ENCODE assay signal across 10 mouse cellular contexts in genomic region chr3:58485883-58486282, GRCm38 (mm10). TPM values are rescaled to one million over a fixed set of nuclear protein-coding genes. Genes with fewer than 3 reads are reported as not detected.
A peak's percentile ranks its signal among the peaks of the same experiment; 100 is the strongest.
DNase-seq lines count a peak whose midpoint lies in the region; ATAC-seq and TF ChIP-seq lines count a peak whose summit lies in the region.
"Had no signal": no experiment of that assay in that cellular context is flagged by ENCODE, and none has a peak within 500 bp of the region (broad histone marks: within the 10 kb centered on the region; RNA-seq: fewer than 3 reads in every experiment).

No protein-coding gene starts in this region.

- H3K27ac ChIP-seq in kidney, postnatal 0 days, result no peak overlapping the region
- H3K27ac ChIP-seq: lung, embryonic 15.5 days had no signal

- WGBS in kidney, postnatal 0 days, result 73% methylated on average over 7 of the region's 7 CpGs

- H3K4me3 ChIP-seq in kidney, postnatal 0 days (replicated peaks; ENCODE audit: low read depth, low read length), result no peak overlapping the region
- H3K4me3 ChIP-seq: lung, embryonic 15.5 days had no signal

- H3K9me3 ChIP-seq in kidney, postnatal 0 days (replicated peaks; ENCODE audit: low read length), result no peaks in the 10 kb centered on the region
- H3K9me3 ChIP-seq: lung, embryonic 15.5 days had no signal

- H3K36me3 ChIP-seq in kidney, postnatal 0 days (ENCODE audit: insufficient read depth, low read length), result no peaks in the 10 kb centered on the region
- H3K36me3 ChIP-seq: lung, embryonic 15.5 days had no signal

- no peaks in the 10 kb centered on the region for H3K4me1 ChIP-seq in kidney, postnatal 0 days (replicated peaks; ENCODE audit: insufficient read depth, low read length)
- H3K4me1 ChIP-seq: lung, embryonic 15.5 days had no signal

- peak; percentile 48; the same call in 1 of the 2 replicates for TF ChIP-seq CTCF in kidney, postnatal 0 days (IDR thresholded peaks at IDR 0.05; ENCODE audit: low read depth)

- H3K27me3 ChIP-seq in kidney, postnatal 0 days (ENCODE audit: insufficient read depth, low read length), result no peaks in the 10 kb centered on the region
- H3K27me3 ChIP-seq: lung, embryonic 15.5 days had no signal

- no peak for DNase-seq in kidney, postnatal 0 days (ENCODE audit: low spot score)
- DNase-seq in kidney, adult 18-20 months, result no peak
- peak; percentile 40 for DNase-seq in c-Kit-negative CD71-positive TER-119-positive erythroid progenitor cells, embryonic 14.5 days (ENCODE audit: low read depth, low spot score)
- peak; percentile 6 for DNase-seq in retina, embryonic 14.5 days (ENCODE audit: low spot score)
- DNase-seq in cerebellum, adult 18-20 months, result no peak
- no peak for DNase-seq in right cerebral cortex, postnatal 14 days
- no peak for DNase-seq in layer of hippocampus, adult 9-11 months
- DNase-seq: kidney, postnatal 10 days had no signal

- no peak for ATAC-seq in kidney, postnatal 0 days (replicated peaks; ENCODE audit: low FRiP score, low read depth)
- peak; percentile 67 for ATAC-seq in CD4-positive, CD25-positive, alpha-beta regulatory T cell, adult 4 months

- no peak overlapping the region for H3K4me2 ChIP-seq in kidney, postnatal 0 days (ENCODE audit: low read length)
- H3K4me2 ChIP-seq: lung, embryonic 15.5 days had no signal

- no peak overlapping the region for H3K9ac ChIP-seq in kidney, postnatal 0 days (ENCODE audit: low read depth, low read length)
- H3K9ac ChIP-seq: lung, embryonic 15.5 days had no signal

RNA-seq across cellular contexts. Expression of gene Eif2a, which starts 39.7 kb away (rescaled TPM):
- 51.5 and 55.8 TPM in 2 replicates for polyA plus RNA-seq in kidney, postnatal 0 days (2015; fragmentation: Nextera tagmentation; extraction: Ambion mirVana)
- 10 to 100 TPM; 69.7 to 74.8 TPM for polyA plus RNA-seq in CD4-positive, CD25-positive, alpha-beta regulatory T cell, adult 4 months (2017; shearing (Covaris generic))

RNA-seq across cellular contexts. Expression of gene Serp1, which starts 39.8 kb away (rescaled TPM):
- 142 and 159 TPM in 2 replicates for polyA plus RNA-seq in kidney, postnatal 0 days (2015; fragmentation: Nextera tagmentation; extraction: Ambion mirVana)
- polyA plus RNA-seq in CD4-positive, CD25-positive, alpha-beta regulatory T cell, adult 4 months (2017; shearing (Covaris generic)), result 10 to 100 TPM; 38.8 to 57.0 TPM

Comparison
In these comparisons a context has a peak if more than half of its experiments do, and no peak if none do; other contexts are left out.
1. DNase-seq: peak in c-Kit-negative CD71-positive TER-119-positive erythroid progenitor cells, embryonic 14.5 days (single experiment) and retina, embryonic 14.5 days (single experiment); none in kidney, postnatal 0 days (single experiment), kidney, adult 18-20 months (single experiment), cerebellum, adult 18-20 months (0 of 2), right cerebral cortex, postnatal 14 days (single experiment) and layer of hippocampus, adult 9-11 months (single experiment).